Mouse (Mus musculus) cerebellum, adult 2 months (tissue): ENCODE measurements around the gene Zzef1. TPM values are rescaled to one million over a fixed set of nuclear protein-coding genes. Genes with fewer than 3 reads are reported as not detected.
A peak's percentile ranks its signal among the peaks of the same experiment; 100 is the strongest.

ENCODE experiments used
- DNase-seq, 2 experiments: peaks; one replicate each; pipeline ENCODE4 v3.0.0; 2021
- H3K27ac ChIP-seq: fragments of 200-500 bp; 2 replicates; pipeline ENCODE4 v1.5.1; 2012; ENCODE audit warnings: low read length, control low read depth, inconsistent platforms; ENCODE audit not compliant: insufficient read depth
- H3K27me3 ChIP-seq: fragments of 200-500 bp; 2 replicates; pipeline ENCODE4 v1.6.1; 2012; ENCODE audit warnings: inconsistent platforms, mild to moderate bottlenecking, low read length, moderate library complexity; ENCODE audit not compliant: control insufficient read depth, insufficient read depth
- H3K4me1 ChIP-seq: fragments of 200-500 bp; 2 replicates; pipeline ENCODE4 v1.6.1; 2011; ENCODE audit warnings: low read length; ENCODE audit not compliant: control insufficient read depth, insufficient read depth
- H3K4me3 ChIP-seq: fragments of 200-500 bp; replicated peaks from 2 replicates; pipeline ENCODE3; 2011; ENCODE audit warnings: mild to moderate bottlenecking, low read depth, low read length, control low read depth; ENCODE audit not compliant: insufficient read depth
- CTCF ChIP-seq: fragments of 200-500 bp; IDR thresholded peaks from 2 replicates; pipeline ENCODE4 v1.5.1; 2011; ENCODE audit warnings: low read depth, mild to moderate bottlenecking, control low read depth, low read length, moderate library complexity, borderline replicate concordance; ENCODE audit not compliant: insufficient read depth
- POLR2A ChIP-seq: fragments of 200-500 bp; IDR thresholded peaks from 2 replicates; pipeline ENCODE4 v1.6.1; 2011; ENCODE audit warnings: low read length, control low read depth, borderline replicate concordance; ENCODE audit not compliant: insufficient read depth
- WGBS: fragments of 180-500 bp; shearing (Covaris S2); methylation state at CpG from one replicate; pipeline ENCODE4 v1.1.7; 2018; 5-methylcytosine and 5-hydroxymethylcytosine counted together
- polyA plus RNA-seq: library from polyadenylated mRNA; depleted of rRNA; stranded (reverse); fragments of >200 nt; gene quantifications from 2 replicates; pipeline ENCODE4 v1.2.3, GENCODE M21; 2012

The Zzef1 gene
- polyA plus RNA-seq, 1 experiment, result 35.3 TPM

GRCm38 (mm10) chr11:72924458-72924857 lies 128.4 kb downstream of the Zzef1 start:
- H3K27ac ChIP-seq, result no peak overlapping the region
- no peak overlapping the region for H3K4me3 ChIP-seq
- TF ChIP-seq POLR2A (no peak), CTCF (no peak)
- peaks cover 18% of the 10 kb centered on the region for H3K4me1 ChIP-seq
- 89% methylated on average over 1 of the region's 1 CpGs for WGBS
- DNase-seq, result no peak
- H3K27me3 ChIP-seq, result no peaks in the 10 kb centered on the region

DNA sequence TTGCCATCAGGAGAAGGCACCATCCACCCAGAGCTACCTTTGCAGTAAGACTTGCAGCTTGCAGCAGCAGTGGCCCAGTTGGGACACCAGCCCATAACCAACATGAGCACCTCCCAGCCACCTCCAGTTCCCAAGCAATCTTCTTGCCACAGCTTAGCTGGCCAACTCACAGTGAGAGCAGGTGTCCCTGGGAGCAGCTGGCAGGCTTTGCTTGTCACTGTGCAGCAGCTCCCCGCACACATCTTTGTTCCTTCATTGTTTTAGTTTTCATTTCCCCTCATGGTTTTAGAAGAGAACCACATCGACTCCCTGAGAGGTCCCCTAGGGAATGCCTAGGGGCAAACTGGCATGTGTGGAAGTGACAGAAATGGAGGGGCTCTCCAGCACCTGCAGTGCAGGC lies 129.0 kb downstream of the Zzef1 start:
- no peaks in the 10 kb centered on the region for H3K27me3 ChIP-seq
- 17% methylated on average over 2 of the region's 2 CpGs for WGBS
- H3K27ac ChIP-seq, result no peak overlapping the region
- TF ChIP-seq CTCF, result no peak
- no peak for TF ChIP-seq POLR2A
- H3K4me3 ChIP-seq, result no peak overlapping the region
- DNase-seq, result peak in 1 of 2 experiments; percentile 14
- peaks cover 18% of the 10 kb centered on the region for H3K4me1 ChIP-seq

GRCm38 (mm10) chr11:72926226-72926890 lies 130.3 kb downstream of the Zzef1 start:
- 47% methylated on average over 13 of the region's 13 CpGs for WGBS
- peak; percentile 47 to 63 for DNase-seq
- H3K4me1 ChIP-seq, result peaks cover 18% of the 10 kb centered on the region
- H3K27me3 ChIP-seq, result no peaks in the 10 kb centered on the region
- no peak overlapping the region for H3K27ac ChIP-seq
- no peak overlapping the region for H3K4me3 ChIP-seq
- TF ChIP-seq POLR2A (no peak), CTCF (peak; percentile 95)

GRCm38 (mm10) chr11:72928516-72928915 lies 132.5 kb downstream of the Zzef1 start:
- H3K4me3 ChIP-seq, result no peak overlapping the region
- TF ChIP-seq CTCF, result no peak
- no peak for TF ChIP-seq POLR2A
- no peak for DNase-seq
- WGBS, result 49% methylated on average over 2 of the region's 2 CpGs
- H3K27ac ChIP-seq, result no peak overlapping the region
- H3K4me1 ChIP-seq, result peaks cover 18% of the 10 kb centered on the region
- H3K27me3 ChIP-seq, result no peaks in the 10 kb centered on the region

DNA sequence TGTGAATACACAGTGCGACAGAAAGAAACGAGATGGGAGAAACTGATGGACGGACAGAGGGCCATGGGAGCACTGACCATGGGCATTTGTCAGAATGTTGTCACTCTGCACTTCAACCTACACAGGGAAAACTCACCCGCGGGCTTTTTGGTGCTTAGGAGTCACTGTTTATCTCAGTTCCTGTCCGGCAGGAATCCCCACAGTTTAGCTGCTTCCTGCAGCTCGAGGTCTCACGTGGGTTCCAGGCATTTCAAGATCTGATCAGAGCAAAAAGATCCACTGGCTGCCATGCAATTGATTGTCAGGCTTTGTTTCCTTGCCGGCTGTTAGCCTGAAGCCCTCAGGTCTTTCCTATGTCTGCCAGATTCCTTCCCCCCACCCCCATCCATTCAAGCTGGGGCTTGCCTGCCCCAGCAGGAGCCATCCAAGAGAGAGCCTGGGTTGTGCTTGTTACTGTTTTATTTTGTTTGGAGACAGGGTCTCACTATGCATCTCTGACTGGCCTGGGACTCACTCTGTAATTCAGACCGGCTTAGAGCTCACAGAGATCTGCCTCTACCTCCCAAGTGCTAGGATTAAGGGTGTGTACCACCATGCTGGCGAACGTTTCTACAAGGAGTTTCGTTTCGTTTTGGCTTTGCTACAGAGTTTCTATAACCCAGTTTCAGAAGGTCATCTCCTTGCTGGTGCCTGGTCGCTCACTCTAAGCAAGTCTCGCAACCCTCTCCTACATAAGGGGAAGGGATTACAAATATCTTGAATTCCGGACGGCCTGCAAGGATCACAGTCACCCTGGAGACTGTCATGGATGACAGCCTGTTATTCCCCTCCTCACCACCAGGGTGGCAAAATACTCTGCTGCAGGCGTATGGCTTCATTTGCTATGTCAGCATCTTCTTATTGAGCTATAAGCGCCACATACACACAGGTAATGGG lies 144.4 kb downstream of the Zzef1 start:
- peak overlapping the region; percentile 52 for H3K4me3 ChIP-seq
- no peak overlapping the region for H3K27ac ChIP-seq
- peak in 1 of 2 experiments; percentile 30 for DNase-seq
- H3K4me1 ChIP-seq, result no peaks in the 10 kb centered on the region
- no peaks in the 10 kb centered on the region for H3K27me3 ChIP-seq
- 29% methylated on average over 20 of the region's 20 CpGs for WGBS
- TF ChIP-seq POLR2A (no peak), CTCF (peak; percentile 62)

DNA sequence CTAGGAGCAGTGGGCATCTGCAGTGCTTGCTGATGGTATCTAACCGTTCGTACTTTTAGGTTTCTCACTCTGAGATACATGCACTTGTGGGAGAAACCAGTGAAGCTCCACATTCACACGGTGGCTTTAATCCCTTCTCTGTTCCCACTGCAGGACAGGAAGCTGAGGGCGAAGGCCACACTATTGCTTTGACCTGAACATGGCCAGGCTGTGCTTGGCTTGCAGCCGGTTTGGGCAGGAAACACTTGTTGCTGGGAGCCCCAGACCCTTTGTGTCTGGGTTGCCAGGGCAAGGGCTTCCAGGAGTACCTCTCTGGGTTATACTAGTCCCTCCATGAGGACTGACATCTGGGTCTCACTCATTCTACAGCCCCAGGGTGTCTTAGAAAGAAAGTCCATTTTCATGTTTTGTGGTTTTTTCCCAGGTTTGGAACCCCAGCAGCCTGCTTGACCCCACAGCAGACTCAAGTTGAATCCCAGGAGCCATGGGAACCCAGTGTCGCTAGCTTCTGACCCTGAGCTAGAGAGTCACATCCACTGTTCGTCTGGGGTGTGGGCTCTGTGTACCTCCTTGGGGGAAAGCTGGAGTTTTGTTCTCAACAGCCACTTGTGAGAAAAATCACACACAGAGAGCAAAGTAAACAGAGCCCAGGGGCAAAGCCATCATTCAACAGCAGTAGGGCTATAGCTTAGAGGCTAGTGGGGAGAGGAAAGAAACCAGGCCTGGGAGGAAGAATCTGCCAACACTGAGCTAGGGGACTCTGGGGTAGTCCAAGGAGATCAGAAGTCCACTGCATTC lies 149.2 kb downstream of the Zzef1 start:
- no peaks in the 10 kb centered on the region for H3K27me3 ChIP-seq
- DNase-seq, result no peak
- TF ChIP-seq POLR2A, result no peak
- TF ChIP-seq CTCF, result no peak
- no peak overlapping the region for H3K4me3 ChIP-seq
- WGBS, result 70% methylated on average over 7 of the region's 7 CpGs
- H3K27ac ChIP-seq, result no peak overlapping the region
- no peaks in the 10 kb centered on the region for H3K4me1 ChIP-seq

DNA sequence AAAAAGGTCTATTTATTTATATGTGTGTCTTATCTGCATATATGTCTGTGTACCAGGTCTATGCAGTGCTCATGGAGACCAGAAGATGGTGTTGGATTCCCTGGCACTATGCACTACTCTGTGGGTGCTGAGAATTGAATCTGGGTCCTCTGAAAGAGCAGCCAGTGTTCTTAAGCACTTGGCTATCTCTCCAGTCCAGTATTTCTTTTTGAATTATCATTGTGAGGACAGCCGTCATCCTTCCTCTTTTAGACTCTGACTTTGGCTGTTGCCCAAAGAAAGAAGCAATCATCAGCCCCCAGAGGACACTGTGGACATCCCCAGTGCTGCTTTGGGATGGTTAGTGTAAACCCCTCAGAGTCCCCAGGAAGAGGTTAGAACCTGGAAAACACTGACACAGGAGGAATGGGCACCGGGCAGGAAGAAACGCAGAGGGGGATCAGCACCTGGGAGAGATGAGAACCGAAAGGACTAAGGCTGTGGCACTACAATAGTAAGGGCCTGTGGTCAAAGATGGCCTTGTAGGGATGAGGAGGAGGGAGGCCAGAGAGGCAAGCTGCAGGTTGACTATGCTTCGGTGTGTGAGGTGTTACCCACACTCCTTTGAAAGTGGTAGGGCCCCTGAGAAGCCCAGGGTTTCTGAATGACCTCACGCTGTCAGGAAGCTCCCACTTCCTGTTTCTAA lies 150.0 kb downstream of the Zzef1 start:
- Histone ChIP-seq H3K27me3 (no peaks in the 10 kb centered on the region), H3K27ac (no peak overlapping the region), H3K4me1 (peaks cover under 1% of the 10 kb centered on the region), H3K4me3 (no peak overlapping the region)
- no peak for DNase-seq
- TF ChIP-seq CTCF (no peak), POLR2A (no peak)
- WGBS, result 72% methylated on average over 6 of the region's 6 CpGs

- 59% methylated on average over 6 of the region's 6 CpGs for WGBS
- DNase-seq, result no peak
- TF ChIP-seq POLR2A, result no peak
- no peak for TF ChIP-seq CTCF
- Histone ChIP-seq H3K27me3 (no peaks in the 10 kb centered on the region), H3K4me1 (peaks cover 3% of the 10 kb centered on the region), H3K27ac (no peak overlapping the region), H3K4me3 (no peak overlapping the region)
These were observed 150.6 kb downstream of the Zzef1 start for GRCm38 (mm10) chr11:72946560-72947119.
